Mouse (Mus musculus): ENCODE measurements around the gene Tgfbr2. TPM values are rescaled to one million over a fixed set of nuclear protein-coding genes. Genes with fewer than 3 reads are reported as not detected.
A peak's percentile ranks its signal among the peaks of the same experiment; 100 is the strongest.

Tgfbr2 gene
- polyA plus RNA-seq, 1 experiment from 2014 or later = 19.0 TPM

- no peaks in the 10 kb centered on the region for H3K27me3 ChIP-seq (replicated peaks)
- peak overlapping the region; percentile 75 for H3K27ac ChIP-seq (replicated peaks)
- ATAC-seq (ENCODE audit: extremely low read depth, insufficient number of reproducible peaks, low FRiP score, low TSS enrichment) = 0 out of 2 replicates have a peak, but pooled peaks have one; percentile 17
- peaks cover 56% of the 10 kb centered on the region for H3K4me1 ChIP-seq
- 14% methylated on average over 7 of the region's 7 CpGs for WGBS
- H3K9me3 ChIP-seq = 0 out of 2 replicates have a peak, but pooled peaks cover 6% of the 10 kb centered on the region
- H3K9ac ChIP-seq = peak overlapping the region; percentile 20
- H3K4me3 ChIP-seq = no peak overlapping the region
- H3K36me3 ChIP-seq = peaks cover 25% of the 10 kb centered on the region
- peak overlapping the region; percentile 3 for H3K4me2 ChIP-seq
Measured at GRCm38 (mm10) chr9:116150725-116151396, 24.3 kb downstream of the Tgfbr2 start.

- Histone ChIP-seq H3K4me2 (no peak overlapping the region), H3K9me3 (no peaks in the 10 kb centered on the region), H3K27ac (replicated peaks) (no peak overlapping the region), H3K36me3 (peaks cover 7% of the 10 kb centered on the region), H3K27me3 (replicated peaks) (no peaks in the 10 kb centered on the region), H3K4me3 (no peak overlapping the region), H3K4me1 (peaks cover 72% of the 10 kb centered on the region), H3K9ac (no peak overlapping the region)
- WGBS = 80% methylated on average over 7 of the region's 7 CpGs
- no peak for ATAC-seq (ENCODE audit: extremely low read depth, insufficient number of reproducible peaks, low FRiP score, low TSS enrichment)
Measured at GRCm38 (mm10) chr9:116148809-116149208, 26.4 kb downstream of the Tgfbr2 start.

- peaks cover 54% of the 10 kb centered on the region for H3K4me1 ChIP-seq
- peak overlapping the region; percentile 87 for H3K27ac ChIP-seq (replicated peaks)
- 22% methylated on average over 9 of the region's 9 CpGs for WGBS
- ATAC-seq (ENCODE audit: extremely low read depth, insufficient number of reproducible peaks, low FRiP score, low TSS enrichment) = no peak
- H3K36me3 ChIP-seq = no peaks in the 10 kb centered on the region
- H3K27me3 ChIP-seq (replicated peaks) = no peaks in the 10 kb centered on the region
- no peaks in the 10 kb centered on the region for H3K9me3 ChIP-seq
- H3K4me2 ChIP-seq = 0 out of 2 replicates have a peak overlapping the region, but pooled peaks have one; percentile 16
- no peak overlapping the region for H3K4me3 ChIP-seq
- peak overlapping the region; percentile 44 for H3K9ac ChIP-seq
Measured at GRCm38 (mm10) chr9:116146235-116146634, 28.9 kb downstream of the Tgfbr2 start.

DNA sequence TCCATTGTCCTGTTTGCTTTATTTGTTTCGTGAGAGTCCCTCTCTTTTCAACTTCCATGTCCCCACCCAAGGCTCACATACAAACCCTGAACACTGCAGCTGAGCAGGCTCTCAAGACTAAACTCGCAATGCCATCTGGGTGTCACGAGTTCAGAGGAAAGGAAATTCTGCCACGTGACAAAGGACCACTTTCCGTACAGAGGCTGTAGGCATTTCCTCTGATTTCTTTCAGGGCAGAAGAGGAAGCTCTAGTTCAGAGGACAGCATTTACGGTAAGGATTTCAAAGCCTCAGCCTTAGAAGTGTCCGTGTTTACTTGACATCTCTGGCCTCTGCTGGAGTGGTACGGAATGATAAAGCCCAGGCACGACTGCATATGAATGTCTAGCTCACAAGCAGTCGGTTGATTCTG, 29.9 kb downstream of the Tgfbr2 start:
- Histone ChIP-seq H3K4me3 (no peak overlapping the region), H3K9ac (peak overlapping the region; percentile 44), H3K27ac (replicated peaks) (peak overlapping the region; percentile 87), H3K27me3 (replicated peaks) (no peaks in the 10 kb centered on the region), H3K4me1 (peaks cover 53% of the 10 kb centered on the region), H3K36me3 (peaks cover 6% of the 10 kb centered on the region), H3K9me3 (no peaks in the 10 kb centered on the region), H3K4me2 (peak overlapping the region; percentile 2; the same call in 1 of the 2 replicates)
- no peak for ATAC-seq (ENCODE audit: extremely low read depth, insufficient number of reproducible peaks, low FRiP score, low TSS enrichment)
- WGBS = 24% methylated on average over 10 of the region's 10 CpGs

GRCm38 (mm10) chr9:116140422-116140821, 34.7 kb downstream of the Tgfbr2 start:
- H3K4me2 ChIP-seq = no peak overlapping the region
- no peak overlapping the region for H3K27ac ChIP-seq (replicated peaks)
- no peak for ATAC-seq (ENCODE audit: extremely low read depth, insufficient number of reproducible peaks, low FRiP score, low TSS enrichment)
- no peaks in the 10 kb centered on the region for H3K9me3 ChIP-seq
- 82% methylated on average over 6 of the region's 6 CpGs for WGBS
- no peak overlapping the region for H3K9ac ChIP-seq
- H3K4me1 ChIP-seq = peaks cover 42% of the 10 kb centered on the region
- H3K4me3 ChIP-seq = no peak overlapping the region
- H3K36me3 ChIP-seq = peaks cover 11% of the 10 kb centered on the region
- H3K27me3 ChIP-seq (replicated peaks) = no peaks in the 10 kb centered on the region

DNA sequence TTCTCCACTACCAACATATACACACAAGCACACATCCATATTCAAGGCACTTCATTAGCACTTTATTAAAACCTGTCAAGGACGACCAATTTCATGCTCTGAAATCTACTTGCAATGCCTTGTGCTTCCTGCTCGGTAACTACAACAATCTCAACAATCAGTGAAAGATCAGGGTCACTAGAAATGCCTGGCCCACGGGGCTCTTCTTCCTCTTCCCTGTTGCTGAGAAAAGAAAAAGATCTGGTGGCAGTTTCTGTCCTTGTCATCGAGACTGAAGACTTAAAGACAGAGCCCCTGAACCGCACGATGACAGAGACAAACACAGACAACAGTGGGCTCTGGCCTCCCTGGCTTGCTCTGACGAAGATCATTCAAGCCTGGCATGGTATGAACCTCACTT, 35.6 kb downstream of the Tgfbr2 start:
- ATAC-seq (ENCODE audit: extremely low read depth, insufficient number of reproducible peaks, low FRiP score, low TSS enrichment) = no peak
- no peaks in the 10 kb centered on the region for H3K9me3 ChIP-seq
- peaks cover 11% of the 10 kb centered on the region for H3K36me3 ChIP-seq
- no peak overlapping the region for H3K4me3 ChIP-seq
- 63% methylated on average over 7 of the region's 7 CpGs for WGBS
- H3K4me2 ChIP-seq = no peak overlapping the region
- no peaks in the 10 kb centered on the region for H3K27me3 ChIP-seq (replicated peaks)
- no peak overlapping the region for H3K27ac ChIP-seq (replicated peaks)
- H3K9ac ChIP-seq = no peak overlapping the region
- H3K4me1 ChIP-seq = peaks cover 42% of the 10 kb centered on the region

- Histone ChIP-seq H3K4me2 (no peak overlapping the region), H3K4me3 (no peak overlapping the region), H3K27ac (replicated peaks) (no peak overlapping the region), H3K9me3 (no peaks in the 10 kb centered on the region), H3K36me3 (peaks cover 11% of the 10 kb centered on the region), H3K9ac (no peak overlapping the region), H3K4me1 (peaks cover 40% of the 10 kb centered on the region), H3K27me3 (replicated peaks) (no peaks in the 10 kb centered on the region)
- ATAC-seq (ENCODE audit: extremely low read depth, insufficient number of reproducible peaks, low FRiP score, low TSS enrichment) = no peak
- 82% methylated on average over 11 of the region's 11 CpGs for WGBS
Measured at GRCm38 (mm10) chr9:116138595-116139134, 36.5 kb downstream of the Tgfbr2 start.

GRCm38 (mm10) chr9:116137645-116138044, 37.5 kb downstream of the Tgfbr2 start:
- H3K4me1 ChIP-seq = peaks cover 49% of the 10 kb centered on the region
- peaks cover 11% of the 10 kb centered on the region for H3K36me3 ChIP-seq
- no peak overlapping the region for H3K9ac ChIP-seq
- H3K9me3 ChIP-seq = no peaks in the 10 kb centered on the region
- no peak overlapping the region for H3K4me3 ChIP-seq
- WGBS = 74% methylated on average over 3 of the region's 3 CpGs
- no peaks in the 10 kb centered on the region for H3K27me3 ChIP-seq (replicated peaks)
- H3K4me2 ChIP-seq = no peak overlapping the region
- H3K27ac ChIP-seq (replicated peaks) = no peak overlapping the region
- no peak for ATAC-seq (ENCODE audit: extremely low read depth, insufficient number of reproducible peaks, low FRiP score, low TSS enrichment)

GRCm38 (mm10) chr9:116136811-116137210, 38.3 kb downstream of the Tgfbr2 start:
- Histone ChIP-seq H3K4me1 (peaks cover 53% of the 10 kb centered on the region), H3K4me3 (no peak overlapping the region), H3K9ac (no peak overlapping the region), H3K36me3 (peaks cover 11% of the 10 kb centered on the region), H3K27me3 (replicated peaks) (no peaks in the 10 kb centered on the region), H3K9me3 (no peaks in the 10 kb centered on the region), H3K27ac (replicated peaks) (no peak overlapping the region), H3K4me2 (no peak overlapping the region)
- whole genome bisulfite sequencing = 65% methylated on average over 5 of the region's 5 CpGs
- no peak for ATAC-seq (ENCODE audit: extremely low read depth, insufficient number of reproducible peaks, low FRiP score, low TSS enrichment)

GRCm38 (mm10) chr9:116136146-116136545, 39.0 kb downstream of the Tgfbr2 start:
- Histone ChIP-seq H3K4me2 (no peak overlapping the region), H3K9ac (no peak overlapping the region), H3K36me3 (peaks cover 16% of the 10 kb centered on the region), H3K27me3 (replicated peaks) (no peaks in the 10 kb centered on the region), H3K4me3 (no peak overlapping the region), H3K4me1 (peaks cover 52% of the 10 kb centered on the region), H3K9me3 (no peaks in the 10 kb centered on the region), H3K27ac (replicated peaks) (no peak overlapping the region)
- WGBS = 72% methylated on average over 6 of the region's 6 CpGs
- ATAC-seq (ENCODE audit: extremely low read depth, insufficient number of reproducible peaks, low FRiP score, low TSS enrichment) = no peak

DNA sequence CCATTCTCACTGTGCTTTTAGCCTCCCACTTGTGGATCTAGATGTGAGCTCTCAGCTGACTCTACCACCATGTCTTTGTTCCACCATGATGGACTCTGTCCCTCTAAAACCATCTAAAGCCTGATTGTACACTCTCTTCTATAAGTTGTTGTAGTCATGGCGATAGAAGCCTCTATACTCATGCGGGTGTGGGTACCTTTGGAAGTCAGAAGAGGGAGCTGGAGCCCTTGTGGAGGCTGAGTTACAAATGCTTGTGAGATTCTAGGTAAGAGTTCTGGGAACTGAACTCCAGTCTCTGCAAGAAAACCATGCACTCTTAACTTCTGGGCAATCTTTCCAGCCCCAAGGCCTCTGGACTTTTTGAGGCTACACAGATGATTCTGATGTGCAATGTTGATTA, 40.7 kb downstream of the Tgfbr2 start:
- H3K27ac ChIP-seq (replicated peaks) = 0 out of 2 replicates have a peak overlapping the region, but pooled peaks have one; percentile 15
- no peaks in the 10 kb centered on the region for H3K9me3 ChIP-seq
- H3K4me1 ChIP-seq = peaks cover 45% of the 10 kb centered on the region
- peaks cover 25% of the 10 kb centered on the region for H3K36me3 ChIP-seq
- ATAC-seq (ENCODE audit: extremely low read depth, insufficient number of reproducible peaks, low FRiP score, low TSS enrichment) = no peak
- no peak overlapping the region for H3K4me2 ChIP-seq
- 68% methylated on average over 2 of the region's 2 CpGs for WGBS
- H3K4me3 ChIP-seq = no peak overlapping the region
- no peak overlapping the region for H3K9ac ChIP-seq
- no peaks in the 10 kb centered on the region for H3K27me3 ChIP-seq (replicated peaks)

Data from heart, embryonic 13.5 days (tissue).